Mouse (Mus musculus) layer of hippocampus, postnatal 25 days (tissue): ENCODE measurements around the gene Defb21. TPM values are rescaled to one million over a fixed set of nuclear protein-coding genes. Genes with fewer than 3 reads are reported as not detected.

Experiments
- DNase-seq, 2 experiments: peaks; one replicate each; pipeline ENCODE4 v3.0.0; 2022; ENCODE audit warnings: mixed read lengths in 2 of 2, low spot score in 1 of 2; ENCODE audit errors: extremely low spot score in 1 of 2
- total RNA-seq, 2 experiments: library from RNA; stranded (reverse); gene quantifications; 2 replicates each; pipeline ENCODE4 v1.2.3; 2021

Gene Defb21
- total RNA-seq, 2 experiments from 2014 or later = not detected

GRCm38 (mm10) chr2:152601275-152601960, 28.9 kb downstream of the Defb21 start:
- DNase-seq = no peak

- peak; percentile 18 to 60 for DNase-seq
Observed at GRCm38 (mm10) chr2:152604057-152604456, 31.5 kb downstream of the Defb21 start, which contains the start of gene Defb36. TSS of gene Defb36 (plus strand) at chr2:152604327.

- no peak for DNase-seq
Observed at GRCm38 (mm10) chr2:152607746-152608145, 35.2 kb downstream of the Defb21 start.

GRCm38 (mm10) chr2:152608719-152609118, 36.2 kb downstream of the Defb21 start:
- no peak for DNase-seq

- no peak for DNase-seq
Observed at GRCm38 (mm10) chr2:152612193-152612592, 39.6 kb downstream of the Defb21 start.

- peak; percentile 29 to 31 for DNase-seq
Observed at GRCm38 (mm10) chr2:152615563-152615962, 43.0 kb downstream of the Defb21 start.

- no peak for DNase-seq
Observed at GRCm38 (mm10) chr2:152616470-152616869, 43.9 kb downstream of the Defb21 start.

GRCm38 (mm10) chr2:152617374-152617773, 44.8 kb downstream of the Defb21 start:
- DNase-seq = no peak

- DNase-seq = no peak
Observed at GRCm38 (mm10) chr2:152620367-152621134, 48.0 kb downstream of the Defb21 start.

GRCm38 (mm10) chr2:152622151-152622550, 49.6 kb downstream of the Defb21 start:
- no peak for DNase-seq

- no peak for DNase-seq
Observed at GRCm38 (mm10) chr2:152622953-152623352, 50.4 kb downstream of the Defb21 start, which contains the start of gene Defb25. TSS of gene Defb25 (minus strand) at chr2:152623053.

Other genes with a start within 250 kb of the Defb21 start
- gene Rbck1, start 240.1 kb upstream of the Defb21 start, total RNA-seq = 100 to 1,000 TPM in 1 of 2 experiments, 10 to 100 TPM in 1; 96.3 to 110 TPM
- under 1 TPM; 0.23 to 0.39 TPM for gene Trib3, start 228.7 kb upstream of the Defb21 start, total RNA-seq
- gene Nrsn2, start 196.1 kb upstream of the Defb21 start, total RNA-seq = 10 to 100 TPM; 60.6 to 76.6 TPM
- gene Sox12, start 174.7 kb upstream of the Defb21 start, total RNA-seq = 10 to 100 TPM; 16.4 to 19.8 TPM
- gene Zcchc3, start 157.7 kb upstream of the Defb21 start, total RNA-seq = 10 to 100 TPM; 10.7 to 11.6 TPM
- gene 6820408C15Rik, start 157.2 kb upstream of the Defb21 start, total RNA-seq = 1 to 10 TPM; 1.7 to 2.7 TPM
- not detected for gene Defb23, start 108.1 kb upstream of the Defb21 start, total RNA-seq
- not detected for gene Defb20, start 95.7 kb upstream of the Defb21 start, total RNA-seq
- not detected for gene Defb22, start 82.6 kb upstream of the Defb21 start, total RNA-seq
- not detected for gene Defb26, start 61.1 kb upstream of the Defb21 start, total RNA-seq
- gene Defb28, start 54.5 kb upstream of the Defb21 start, total RNA-seq = not detected
- gene Defb29, start 32.6 kb upstream of the Defb21 start, total RNA-seq = not detected
- gene Gm17416, start 3.4 kb upstream of the Defb21 start, total RNA-seq = not detected
- gene Defb19, start 7.6 kb downstream of the Defb21 start, total RNA-seq = not detected
- gene Defb45, start 26.7 kb downstream of the Defb21 start, total RNA-seq = not detected
- not detected for gene Defb36, start 31.6 kb downstream of the Defb21 start, total RNA-seq
- gene Defb25, start 50.3 kb downstream of the Defb21 start, total RNA-seq = not detected
- gene Rem1, start 54.2 kb downstream of the Defb21 start, total RNA-seq = 1 to 10 TPM in 1 of 2 experiments, under 1 TPM in 1; 0.98 to 1.5 TPM
- gene H13, start 96.7 kb downstream of the Defb21 start, total RNA-seq = 10 to 100 TPM; 78.4 to 81.8 TPM
- 10 to 100 TPM; 21.2 to 22.8 TPM for gene Mcts2, start 114.3 kb downstream of the Defb21 start, total RNA-seq
- gene Id1, start 163.5 kb downstream of the Defb21 start, total RNA-seq = 10 to 100 TPM; 19.6 to 22.4 TPM
- 1 to 10 TPM; 2.0 to 2.7 TPM for gene Cox4i2, start 181.4 kb downstream of the Defb21 start, total RNA-seq